Mouse (Mus musculus) heart, embryonic 11.5 days (tissue): ENCODE data around the gene Zfp866. TPM values are rescaled to one million over a fixed set of nuclear protein-coding genes. Genes with fewer than 3 reads are reported as not detected.

ENCODE experiments used
- ATAC-seq: fragments of 200-750 bp; cut with Nextera tagmentation; replicated peaks from 2 replicates; pipeline ENCODE4 v1.8.0; 2017; ENCODE audit warnings: moderate library complexity; ENCODE audit not compliant: insufficient number of reproducible peaks, low FRiP score, low TSS enrichment
- H3K27ac ChIP-seq: fragments of 300-500 bp; sonication (generic); 2 replicates; pipeline ENCODE4 v1.5.1; 2014; ENCODE audit warnings: mild to moderate bottlenecking, low read depth, low read length
- H3K27me3 ChIP-seq: fragments of 300-500 bp; sonication (generic); 2 replicates; pipeline ENCODE4 v1.6.1; 2014; ENCODE audit warnings: mild to moderate bottlenecking, low read length, mixed read lengths; ENCODE audit not compliant: control insufficient read depth, insufficient read depth
- H3K36me3 ChIP-seq: fragments of 300-500 bp; sonication (generic); 2 replicates; pipeline ENCODE4 v1.6.1; 2014; ENCODE audit warnings: mild to moderate bottlenecking, low read length, moderate library complexity, mixed read lengths; ENCODE audit not compliant: control insufficient read depth, insufficient read depth
- H3K4me1 ChIP-seq: fragments of 300-500 bp; sonication (generic); 2 replicates; pipeline ENCODE4 v1.6.1; 2014; ENCODE audit warnings: low read length; ENCODE audit not compliant: control insufficient read depth, insufficient read depth
- H3K4me2 ChIP-seq: fragments of 300-500 bp; sonication (generic); 2 replicates; pipeline ENCODE4 v1.6.1; 2014; ENCODE audit warnings: mild to moderate bottlenecking, moderate library complexity
- H3K4me3 ChIP-seq: fragments of 300-500 bp; sonication (generic); 2 replicates; pipeline ENCODE4 v1.5.1; 2014; ENCODE audit warnings: low read depth, low read length
- H3K9ac ChIP-seq: fragments of 300-500 bp; sonication (generic); 2 replicates; pipeline ENCODE4 v1.6.1; 2014; ENCODE audit warnings: mild to moderate bottlenecking, low read depth, low read length, moderate library complexity
- H3K9me3 ChIP-seq: fragments of 300-500 bp; sonication (generic); replicated peaks from 2 replicates; pipeline ENCODE4 v1.6.1; 2016; ENCODE audit warnings: low read length; ENCODE audit not compliant: control insufficient read depth
- WGBS: fragments of 180-500 bp; shearing (Covaris S2); extraction: QIAGEN DNeasy Blood & Tissue Kit; methylation state at CpG from one replicate; pipeline ENCODE4 v1.1.7; 2014; ENCODE audit not compliant: insufficient replicate concordance; 5-methylcytosine and 5-hydroxymethylcytosine counted together
- polyA plus RNA-seq: library from polyadenylated mRNA; unstranded; fragments of >200 nt; fragmentation: Nextera tagmentation; extraction: Ambion mirVana; gene quantifications from 2 replicates; pipeline ENCODE4 v1.2.1, GENCODE M21; 2014

Gene Zfp866
- polyA plus RNA-seq, 1 experiment from 2014 or later = 20.0 TPM

GRCm38 (mm10) chr8:69803366-69803765 lies 12.4 kb upstream of the Zfp866 start:
- Histone ChIP-seq H3K4me2 (no peak overlapping the region), H3K4me3 (no peak overlapping the region), H3K27ac (no peak overlapping the region), H3K36me3 (peaks cover 76% of the 10 kb centered on the region), H3K9me3 (no peaks in the 10 kb centered on the region), H3K4me1 (no peaks in the 10 kb centered on the region), H3K9ac (no peak overlapping the region), H3K27me3 (no peaks in the 10 kb centered on the region)
- 90% methylated on average over 7 of the region's 7 CpGs for WGBS
- ATAC-seq = no peak

- peaks cover 80% of the 10 kb centered on the region for H3K36me3 ChIP-seq
- no peak overlapping the region for H3K27ac ChIP-seq
- H3K4me2 ChIP-seq = no peak overlapping the region
- no peaks in the 10 kb centered on the region for H3K27me3 ChIP-seq
- H3K9me3 ChIP-seq = no peaks in the 10 kb centered on the region
- no peak overlapping the region for H3K4me3 ChIP-seq
- H3K9ac ChIP-seq = no peak overlapping the region
- H3K4me1 ChIP-seq = no peaks in the 10 kb centered on the region
- no peak for ATAC-seq
Measured at GRCm38 (mm10) chr8:69802216-69802615, 11.2 kb upstream of the Zfp866 start.

GRCm38 (mm10) chr8:69801796-69802195 lies 10.8 kb upstream of the Zfp866 start:
- Histone ChIP-seq H3K4me1 (no peaks in the 10 kb centered on the region), H3K9me3 (no peaks in the 10 kb centered on the region), H3K27me3 (no peaks in the 10 kb centered on the region), H3K27ac (no peak overlapping the region), H3K36me3 (peaks cover 80% of the 10 kb centered on the region), H3K9ac (no peak overlapping the region), H3K4me2 (no peak overlapping the region), H3K4me3 (no peak overlapping the region)
- 94% methylated on average over 4 of the region's 4 CpGs for WGBS
- ATAC-seq = no peak

GRCm38 (mm10) chr8:69799946-69800345 lies 9.0 kb upstream of the Zfp866 start:
- Histone ChIP-seq H3K9ac (no peak overlapping the region), H3K4me2 (no peak overlapping the region), H3K4me3 (no peak overlapping the region), H3K9me3 (no peaks in the 10 kb centered on the region), H3K36me3 (peaks cover 80% of the 10 kb centered on the region), H3K4me1 (no peaks in the 10 kb centered on the region), H3K27me3 (no peaks in the 10 kb centered on the region), H3K27ac (no peak overlapping the region)
- ATAC-seq = no peak
- 91% methylated on average over 5 of the region's 5 CpGs for WGBS

- Histone ChIP-seq H3K9ac (no peak overlapping the region), H3K9me3 (no peaks in the 10 kb centered on the region), H3K27me3 (no peaks in the 10 kb centered on the region), H3K4me3 (no peak overlapping the region), H3K36me3 (peaks cover 76% of the 10 kb centered on the region), H3K4me2 (no peak overlapping the region), H3K4me1 (no peaks in the 10 kb centered on the region), H3K27ac (no peak overlapping the region)
- ATAC-seq = no peak
- 93% methylated on average over 8 of the region's 8 CpGs for WGBS
Measured at GRCm38 (mm10) chr8:69799261-69799660, 8.3 kb upstream of the Zfp866 start.

- Histone ChIP-seq H3K4me2 (no peak overlapping the region), H3K27me3 (no peaks in the 10 kb centered on the region), H3K9ac (no peak overlapping the region), H3K4me3 (no peak overlapping the region), H3K36me3 (peaks cover 63% of the 10 kb centered on the region), H3K4me1 (peaks cover 3% of the 10 kb centered on the region), H3K9me3 (no peaks in the 10 kb centered on the region), H3K27ac (no peak overlapping the region)
- no peak for ATAC-seq
- WGBS = 94% methylated on average over 10 of the region's 10 CpGs
Measured at GRCm38 (mm10) chr8:69797661-69798060, 6.7 kb upstream of the Zfp866 start.

GRCm38 (mm10) chr8:69796721-69797345 lies 5.9 kb upstream of the Zfp866 start:
- H3K4me3 ChIP-seq = no peak overlapping the region
- H3K27me3 ChIP-seq = no peaks in the 10 kb centered on the region
- no peak overlapping the region for H3K4me2 ChIP-seq
- H3K27ac ChIP-seq = no peak overlapping the region
- H3K36me3 ChIP-seq = peaks cover 56% of the 10 kb centered on the region
- H3K9me3 ChIP-seq = no peaks in the 10 kb centered on the region
- ATAC-seq = no peak
- no peak overlapping the region for H3K9ac ChIP-seq
- 96% methylated on average over 16 of the region's 16 CpGs for WGBS
- H3K4me1 ChIP-seq = peaks cover 11% of the 10 kb centered on the region

GRCm38 (mm10) chr8:69794901-69795300 lies 3.9 kb upstream of the Zfp866 start:
- 93% methylated on average over 6 of the region's 6 CpGs for WGBS
- Histone ChIP-seq H3K36me3 (peaks cover 43% of the 10 kb centered on the region), H3K9ac (no peak overlapping the region), H3K9me3 (no peaks in the 10 kb centered on the region), H3K4me3 (no peak overlapping the region), H3K4me1 (peaks cover 11% of the 10 kb centered on the region), H3K4me2 (no peak overlapping the region), H3K27ac (no peak overlapping the region), H3K27me3 (no peaks in the 10 kb centered on the region)
- no peak for ATAC-seq

- Histone ChIP-seq H3K4me2 (no peak overlapping the region), H3K36me3 (peaks cover 35% of the 10 kb centered on the region), H3K9ac (no peak overlapping the region), H3K9me3 (no peaks in the 10 kb centered on the region), H3K27ac (no peak overlapping the region), H3K4me1 (peaks cover 11% of the 10 kb centered on the region), H3K4me3 (no peak overlapping the region), H3K27me3 (no peaks in the 10 kb centered on the region)
- no peak for ATAC-seq
- 96% methylated on average over 3 of the region's 3 CpGs for WGBS
Measured at GRCm38 (mm10) chr8:69794096-69794495, 3.1 kb upstream of the Zfp866 start.
